Mouse (Mus musculus) T-helper 2 cell (primary cell): ENCODE measurements around the gene Abhd16b.

Source experiments
- in situ Hi-C: fragments of 300-600 bp; cut with MboI, MseI; formaldehyde crosslinking; loops from one replicate; pipeline ENCODE4 v1.15.1; 2025; ENCODE audit warnings: high pct_unique_total_duplicates

Abhd16b gene

GRCm38 (mm10) chr2:181485741-181486140 lies 7.3 kb upstream of the Abhd16b start:
- in situ Hi-C loops, result loop anchor here (25.0 kb wide), 2 partner anchors 98 to 1048 kb away; partner anchors contain the start of gene Lime1

GRCm38 (mm10) chr2:181487338-181488277 lies 5.4 kb upstream of the Abhd16b start:
- in situ Hi-C loops, result loop anchor here (25.0 kb wide), 2 partner anchors 100 to 1050 kb away; partner anchors contain the start of gene Lime1

GRCm38 (mm10) chr2:181491432-181492205 lies 1.4 kb upstream of the Abhd16b start:
- in situ Hi-C loops, result loop anchor here (25.0 kb wide), 2 partner anchors 104 to 1054 kb away; partner anchors contain the start of gene Lime1

GRCm38 (mm10) chr2:181492206-181492605 lies 800 bp upstream of the Abhd16b start:
- in situ Hi-C loops, result loop anchor here (25.0 kb wide), 2 partner anchors 105 to 1055 kb away; partner anchors contain the start of gene Lime1

GRCm38 (mm10) chr2:181494266-181494945 lies 1.4 kb downstream of the Abhd16b start:
- in situ Hi-C loops, result loop anchor here (25.0 kb wide), 2 partner anchors 107 to 1057 kb away; partner anchors contain the start of gene Lime1

GRCm38 (mm10) chr2:181495845-181496244 lies 2.8 kb downstream of the Abhd16b start:
- in situ Hi-C loops, result loop anchor here (25.0 kb wide), 2 partner anchors 109 to 1059 kb away; partner anchors contain the start of gene Lime1

GRCm38 (mm10) chr2:181496281-181496680 lies 3.3 kb downstream of the Abhd16b start:
- in situ Hi-C loops, result loop anchor here (25.0 kb wide), 2 partner anchors 109 to 1059 kb away; partner anchors contain the start of gene Lime1

- in situ Hi-C loops, result loop anchor here (25.0 kb wide), 2 partner anchors 110 to 1060 kb away; partner anchors contain the start of gene Lime1
Observed at GRCm38 (mm10) chr2:181496831-181497547, 4.0 kb downstream of the Abhd16b start, which contains the start of gene Tpd52l2. Tpd52l2 (plus strand) TSS chr2:181497142.

- in situ Hi-C loops, result loop anchor here (25.0 kb wide), 2 partner anchors 110 to 1060 kb away; partner anchors contain the start of gene Lime1
Observed at GRCm38 (mm10) chr2:181497548-181497875, 4.5 kb downstream of the Abhd16b start.

- in situ Hi-C loops, result loop anchor here (25.0 kb wide), 2 partner anchors 111 to 1061 kb away; partner anchors contain the start of gene Lime1
Observed at GRCm38 (mm10) chr2:181498644-181499043, 5.6 kb downstream of the Abhd16b start.

GRCm38 (mm10) chr2:181509191-181509590 lies 16.2 kb downstream of the Abhd16b start:
- in situ Hi-C loops, result no loop called here

GRCm38 (mm10) chr2:181511231-181511630 lies 18.2 kb downstream of the Abhd16b start:
- in situ Hi-C loops, result no loop called here

- in situ Hi-C loops, result no loop called here
Observed at GRCm38 (mm10) chr2:181519201-181519600, 26.2 kb downstream of the Abhd16b start.

- in situ Hi-C loops, result no loop called here
Observed at GRCm38 (mm10) chr2:181520118-181520935, 27.3 kb downstream of the Abhd16b start, which contains the start of gene Dnajc5. Dnajc5 (plus strand) TSS chr2:181520485.

- in situ Hi-C loops, result no loop called here
Observed at GRCm38 (mm10) chr2:181520936-181521227, 27.9 kb downstream of the Abhd16b start.

- in situ Hi-C loops, result no loop called here
Observed at GRCm38 (mm10) chr2:181521491-181521890, 28.5 kb downstream of the Abhd16b start.

- in situ Hi-C loops, result no loop called here
Observed at GRCm38 (mm10) chr2:181522811-181523210, 29.8 kb downstream of the Abhd16b start.

- in situ Hi-C loops, result no loop called here
Observed at GRCm38 (mm10) chr2:181525526-181525925, 32.5 kb downstream of the Abhd16b start.

- in situ Hi-C loops, result no loop called here
Observed at GRCm38 (mm10) chr2:181529076-181529475, 36.1 kb downstream of the Abhd16b start.
